Mouse (Mus musculus): Measurements from ENCODE around the gene AI661453. TPM values are rescaled to one million over a fixed set of nuclear protein-coding genes. Genes with fewer than 3 reads are reported as not detected.

The AI661453 gene
- total and polyA plus RNA-seq, 3 experiments = not detected

DNA sequence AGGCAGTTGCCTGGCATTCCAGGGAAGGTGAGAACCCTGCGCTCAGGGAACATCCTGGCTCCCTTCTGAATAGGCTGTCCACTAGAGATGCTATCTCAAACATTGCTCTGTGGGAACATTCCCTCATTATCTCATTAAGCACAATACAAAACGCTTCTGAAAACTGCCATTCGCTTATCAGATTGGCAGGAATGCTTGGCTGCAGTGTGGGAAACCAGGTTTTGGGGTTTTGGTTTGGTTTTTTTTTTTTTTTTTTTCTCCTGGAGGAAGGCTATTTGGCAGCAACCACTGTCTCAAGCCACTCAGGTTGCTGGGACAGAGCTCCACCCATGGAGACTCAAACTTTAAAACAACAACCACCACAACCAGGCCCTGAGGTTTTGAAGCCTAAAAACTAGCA lies 43.5 kb downstream of the AI661453 start:
- Histone ChIP-seq H3K4me3 (ENCODE audit: control insufficient read depth in 1 of 2, insufficient read depth in 1 of 2, low read depth in 2 of 2, low read length in 2 of 2) (no peak overlapping the region), H3K4me1 (ENCODE audit: control insufficient read depth in 1 of 2, insufficient read depth in 2 of 2, low read length in 2 of 2) (peaks cover 0 to 13% of the 10 kb centered on the region in 2 experiments; a peak in 3 of 4 replicates), H3K27me3 (ENCODE audit: control insufficient read depth in 1 of 2, insufficient read depth in 2 of 2, low read length in 2 of 2) (no peaks in the 10 kb centered on the region), H3K36me3 (ENCODE audit: control insufficient read depth in 1 of 2, insufficient read depth in 2 of 2, low read length in 2 of 2) (peaks cover 0 to 3% of the 10 kb centered on the region in 2 experiments; a peak in 2 of 4 replicates), H3K79me2 (ENCODE audit: control insufficient read depth, insufficient read depth, low read length, poor library complexity) (no peaks in the 10 kb centered on the region), H3K9me3 (replicated peaks; ENCODE audit: insufficient read depth, low read length) (no peaks in the 10 kb centered on the region), H3K9ac (ENCODE audit: control insufficient read depth, low read depth, low read length, poor library complexity, severe bottlenecking) (no peak overlapping the region), H3K27ac (ENCODE audit: control insufficient read depth, low read depth, low read length) (no peak overlapping the region)
- DNase-seq (ENCODE audit: low read depth, low spot score) = peak; percentile 19
- TF ChIP-seq ELF1 (IDR thresholded peaks at IDR 0.05; ENCODE audit: low read depth, low read length) (no peak), ZKSCAN1 (IDR thresholded peaks at IDR 0.05; ENCODE audit: low read depth, low read length) (no peak), RCOR1 (IDR thresholded peaks at IDR 0.05; ENCODE audit: low read depth, low read length) (peak; percentile 61; the same call in 1 of the 2 replicates), GATA1 (IDR thresholded peaks at IDR 0.05; ENCODE audit: low read depth, low read length) (peak; percentile 68; the same call in 1 of the 2 replicates), ZNF384 (IDR thresholded peaks at IDR 0.05; ENCODE audit: low read depth, low read length) (peak; percentile 92), TCF12 (IDR thresholded peaks at IDR 0.05; ENCODE audit: low read depth, low read length) (peak; percentile 21; the same call in 1 of the 2 replicates), ETS1 (IDR thresholded peaks at IDR 0.05; ENCODE audit: low read depth, low read length) (peak; percentile 74), POLR2A (IDR thresholded peaks at IDR 0.05; ENCODE audit: control insufficient read depth in 1 of 2, insufficient read depth in 1 of 2, low read depth in 1 of 2, low read length in 2 of 2, poor library complexity in 1 of 2) (no peak), EP300 (IDR thresholded peaks at IDR 0.05; ENCODE audit: low read depth in 1 of 2, low read length in 2 of 2) (peak; percentile 48 to 62; a peak in 2 of 4 replicates)

DNA sequence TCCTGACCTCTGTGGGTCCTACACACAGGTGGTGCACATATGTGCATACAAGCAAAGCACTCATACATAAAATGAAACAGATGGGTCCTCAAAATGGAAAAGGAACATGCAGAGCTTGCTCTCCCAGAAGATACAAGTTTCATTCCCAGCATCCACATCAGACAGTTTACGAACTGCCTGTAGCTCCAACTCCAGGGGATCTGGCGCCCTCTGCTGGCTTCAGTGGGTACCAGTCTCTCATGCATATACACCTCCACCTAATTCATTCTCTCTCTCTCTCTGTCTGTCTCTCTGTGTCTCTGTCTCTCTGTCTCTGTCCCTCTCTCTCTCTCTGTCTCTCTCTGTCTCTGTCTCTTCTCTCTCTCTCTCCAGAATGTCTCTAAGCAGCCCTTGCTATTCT lies 46.0 kb downstream of the AI661453 start:
- peaks cover 0 to 7% of the 10 kb centered on the region in 2 experiments; a peak in 2 of 4 replicates for H3K36me3 ChIP-seq (ENCODE audit: control insufficient read depth in 1 of 2, insufficient read depth in 2 of 2, low read length in 2 of 2)
- no peak overlapping the region for H3K4me3 ChIP-seq (ENCODE audit: control insufficient read depth in 1 of 2, insufficient read depth in 1 of 2, low read depth in 2 of 2, low read length in 2 of 2)
- no peaks in the 10 kb centered on the region for H3K27me3 ChIP-seq (ENCODE audit: control insufficient read depth in 1 of 2, insufficient read depth in 2 of 2, low read length in 2 of 2)
- no peak overlapping the region for H3K27ac ChIP-seq (ENCODE audit: control insufficient read depth, low read depth, low read length)
- TF ChIP-seq ZC3H11A (IDR thresholded peaks at IDR 0.05; ENCODE audit: low read depth, low read length) (peak; percentile 56), NELFE (IDR thresholded peaks at IDR 0.05; ENCODE audit: low read depth, low read length) (no peak), SMC3 (IDR thresholded peaks at IDR 0.05; ENCODE audit: low read depth, low read length) (peak; percentile 76), MEF2A (IDR thresholded peaks at IDR 0.05; ENCODE audit: extremely low read depth, insufficient replicate concordance, low read depth, low read length, poor library complexity, severe bottlenecking) (no peak), SIN3A (IDR thresholded peaks at IDR 0.05; ENCODE audit: low read length) (no peak), TBP (IDR thresholded peaks at IDR 0.05; ENCODE audit: low read depth, low read length) (no peak), ZKSCAN1 (IDR thresholded peaks at IDR 0.05; ENCODE audit: low read depth, low read length) (no peak), RAD21 (IDR thresholded peaks at IDR 0.05; ENCODE audit: low read depth, low read length) (peak; percentile 73), USF1 (IDR thresholded peaks at IDR 0.05; ENCODE audit: low read depth, low read length) (no peak), CTCF (IDR thresholded peaks at IDR 0.05 in 2 of 3, conservative IDR thresholded peaks at IDR 0.05 in 1 of 3; ENCODE audit: control insufficient read depth in 1 of 3, insufficient read depth in 1 of 3, low read depth in 2 of 3, low read length in 3 of 3, poor library complexity in 1 of 3, severe bottlenecking in 1 of 3) (peak; percentile 87 to 92 (median 90))
- H3K4me1 ChIP-seq (ENCODE audit: control insufficient read depth in 1 of 2, insufficient read depth in 2 of 2, low read length in 2 of 2) = peaks cover 0 to 25% of the 10 kb centered on the region in 2 experiments; a peak in 3 of 4 replicates
- no peaks in the 10 kb centered on the region for H3K79me2 ChIP-seq (ENCODE audit: control insufficient read depth, insufficient read depth, low read length, poor library complexity)
- no peaks in the 10 kb centered on the region for H3K9me3 ChIP-seq (replicated peaks; ENCODE audit: insufficient read depth, low read length)
- peak; percentile 81 for DNase-seq (ENCODE audit: low read depth, low spot score)
- no peak overlapping the region for H3K9ac ChIP-seq (ENCODE audit: control insufficient read depth, low read depth, low read length, poor library complexity, severe bottlenecking)
